Mouse (Mus musculus): ENCODE measurements around the gene Ndufv1. TPM values are rescaled to one million over a fixed set of nuclear protein-coding genes. Genes with fewer than 3 reads are reported as not detected.
"Not testable (repeated sequence)": the region's sequence is repeated elsewhere in the genome, so short reads cannot be mapped to it uniquely, and the experiment has no call there.

The Ndufv1 gene
- polyA plus RNA-seq, 2 experiments = 84.8 to 159 TPM

DNA sequence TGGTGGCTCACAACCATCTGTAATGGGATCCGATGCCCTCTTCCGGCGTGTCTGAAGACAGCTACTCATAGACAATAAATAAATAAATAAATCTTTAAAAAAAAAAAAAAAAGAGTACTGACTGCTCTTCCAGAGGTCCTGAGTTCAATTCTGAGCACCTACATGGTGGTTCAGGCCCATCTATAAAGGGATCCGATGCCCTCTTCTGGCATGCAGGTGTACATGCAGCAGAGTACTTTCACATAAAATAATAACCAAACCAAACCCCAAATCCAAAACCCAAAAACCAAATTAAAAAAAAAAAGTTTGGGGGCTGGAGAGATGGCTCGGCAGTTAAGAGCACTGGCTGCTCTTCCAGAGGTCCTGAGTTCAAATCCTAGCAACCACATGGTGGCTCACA lies 36.5 kb upstream of the Ndufv1 start:
- not testable (repeated sequence) for DNase-seq (ENCODE audit: low read depth in 3 of 3, low spot score in 3 of 3); H3K36me3 ChIP-seq (replicated peaks; ENCODE audit: control insufficient read depth, insufficient read depth, low read depth); H3K4me2 ChIP-seq (ENCODE audit: low read depth)

DNA sequence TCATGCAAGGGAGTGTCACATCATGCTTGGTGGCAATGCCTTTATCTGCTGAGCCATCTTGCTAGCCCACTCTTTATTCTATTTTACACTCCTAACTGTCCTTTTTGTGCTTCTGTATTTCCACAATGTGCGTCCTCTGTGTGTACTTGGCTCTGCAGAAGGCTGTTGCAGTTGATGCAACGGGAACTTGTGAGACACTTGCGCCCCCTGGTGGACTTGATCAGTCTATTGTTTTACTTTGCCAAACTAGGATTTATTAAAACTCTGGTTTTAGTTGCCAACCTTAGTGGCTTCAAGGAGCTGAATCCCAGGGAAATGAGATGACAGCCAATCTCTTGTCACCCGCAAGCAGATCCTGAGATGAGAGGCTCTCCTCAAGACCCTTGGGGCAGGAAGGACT lies 35.3 kb upstream of the Ndufv1 start:
- 12% methylated on average over 4 of the region's 4 CpGs for WGBS (ENCODE audit: insufficient replicate concordance)
- ATAC-seq (ENCODE audit: insufficient read depth) (no peak), DNase-seq (ENCODE audit: low read depth in 3 of 3, low spot score in 3 of 3) (peak; percentile 71 to 76 (median 75))
- no peak for TF ChIP-seq EP300 (IDR thresholded peaks at IDR 0.05; ENCODE audit: low read depth)
- TF ChIP-seq CTCF (IDR thresholded peaks at IDR 0.05; ENCODE audit: low read depth) = peak; percentile 91
- 0 out of 4 replicates have a peak overlapping the region, but pooled peaks of 1 of the 2 experiments have one; percentile 1 for H3K4me3 ChIP-seq (ENCODE audit: insufficient read depth in 1 of 2, low read depth in 2 of 2, low read length in 2 of 2)
- H3K27ac ChIP-seq = peak overlapping the region; percentile 96; the same call in 1 of the 2 replicates
- H3K9ac ChIP-seq (replicated peaks) = no peak overlapping the region
- H3K9me3 ChIP-seq (ENCODE audit: control insufficient read depth, low read length) = no peaks in the 10 kb centered on the region
- H3K27me3 ChIP-seq (ENCODE audit: control insufficient read depth, insufficient read depth, low read length) = no peaks in the 10 kb centered on the region
- H3K4me2 ChIP-seq (ENCODE audit: low read depth) = peak overlapping the region; percentile 70
- peaks cover 25 to 42% of the 10 kb centered on the region in 2 experiments for H3K4me1 ChIP-seq (replicated peaks; ENCODE audit: control insufficient read depth in 2 of 2, insufficient read depth in 2 of 2, low read length in 1 of 2)
- H3K36me3 ChIP-seq (replicated peaks; ENCODE audit: control insufficient read depth, insufficient read depth, low read depth) = no peaks in the 10 kb centered on the region

More for the DNA sequence above, 36.5 kb upstream of the Ndufv1 start:
- ATAC-seq (ENCODE audit: insufficient read depth); H3K27me3 ChIP-seq (ENCODE audit: control insufficient read depth, insufficient read depth, low read length); H3K9me3 ChIP-seq (ENCODE audit: control insufficient read depth, low read length); H3K4me3 ChIP-seq (ENCODE audit: insufficient read depth in 1 of 2, low read depth in 2 of 2, low read length in 2 of 2); H3K27ac ChIP-seq; H3K9ac ChIP-seq (replicated peaks): not testable (repeated sequence)
- 75% methylated on average over 5 of the region's 5 CpGs for WGBS (ENCODE audit: insufficient replicate concordance)
- peak; percentile 38; the same call in 1 of the 2 replicates for TF ChIP-seq CTCF (IDR thresholded peaks at IDR 0.05; ENCODE audit: low read depth)
- H3K4me1 ChIP-seq (replicated peaks; ENCODE audit: control insufficient read depth in 2 of 2, insufficient read depth in 2 of 2, low read length in 1 of 2) = peaks cover 25 to 35% of the 10 kb centered on the region in 2 experiments

DNA sequence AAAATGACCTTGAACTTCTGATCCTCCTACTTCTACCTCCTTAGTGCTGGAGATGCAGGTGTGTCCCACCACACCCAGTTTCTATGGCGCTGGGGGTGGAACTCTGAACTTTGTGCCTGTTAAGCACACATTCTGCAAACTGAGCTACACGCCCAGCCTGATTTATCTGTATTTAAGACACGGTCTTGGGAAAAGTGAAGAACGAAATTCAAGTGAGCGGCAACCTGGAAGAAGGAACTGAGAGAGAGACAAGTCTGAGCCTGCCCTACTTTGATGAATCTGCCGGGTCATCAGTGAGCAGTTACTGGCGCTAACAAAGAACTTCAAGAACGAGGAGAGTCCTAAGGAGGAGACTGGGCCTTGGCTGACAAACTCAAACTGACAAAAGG lies 34.3 kb upstream of the Ndufv1 start:
- DNase-seq (ENCODE audit: low read depth in 3 of 3, low spot score in 3 of 3) (peak; percentile 70 to 76 (median 70)), ATAC-seq (ENCODE audit: insufficient read depth) (peak; percentile 75)
- 26% methylated on average over 8 of the region's 8 CpGs for WGBS (ENCODE audit: insufficient replicate concordance)
- H3K36me3 ChIP-seq (replicated peaks; ENCODE audit: control insufficient read depth, insufficient read depth, low read depth) = no peaks in the 10 kb centered on the region
- H3K27me3 ChIP-seq (ENCODE audit: control insufficient read depth, insufficient read depth, low read length) = no peaks in the 10 kb centered on the region
- H3K9ac ChIP-seq (replicated peaks) = peak overlapping the region; percentile 60
- H3K27ac ChIP-seq = peak overlapping the region; percentile 96
- H3K4me2 ChIP-seq (ENCODE audit: low read depth) = peak overlapping the region; percentile 70
- peaks cover 25 to 42% of the 10 kb centered on the region in 2 experiments for H3K4me1 ChIP-seq (replicated peaks; ENCODE audit: control insufficient read depth in 2 of 2, insufficient read depth in 2 of 2, low read length in 1 of 2)
- TF ChIP-seq EP300 (IDR thresholded peaks at IDR 0.05; ENCODE audit: low read depth) = no peak; the same call in 1 of the 2 replicates
- no peak for TF ChIP-seq CTCF (IDR thresholded peaks at IDR 0.05; ENCODE audit: low read depth)
- peak overlapping the region; percentile 27 to 32 for H3K4me3 ChIP-seq (ENCODE audit: insufficient read depth in 1 of 2, low read depth in 2 of 2, low read length in 2 of 2)
- no peaks in the 10 kb centered on the region for H3K9me3 ChIP-seq (ENCODE audit: control insufficient read depth, low read length)

DNA sequence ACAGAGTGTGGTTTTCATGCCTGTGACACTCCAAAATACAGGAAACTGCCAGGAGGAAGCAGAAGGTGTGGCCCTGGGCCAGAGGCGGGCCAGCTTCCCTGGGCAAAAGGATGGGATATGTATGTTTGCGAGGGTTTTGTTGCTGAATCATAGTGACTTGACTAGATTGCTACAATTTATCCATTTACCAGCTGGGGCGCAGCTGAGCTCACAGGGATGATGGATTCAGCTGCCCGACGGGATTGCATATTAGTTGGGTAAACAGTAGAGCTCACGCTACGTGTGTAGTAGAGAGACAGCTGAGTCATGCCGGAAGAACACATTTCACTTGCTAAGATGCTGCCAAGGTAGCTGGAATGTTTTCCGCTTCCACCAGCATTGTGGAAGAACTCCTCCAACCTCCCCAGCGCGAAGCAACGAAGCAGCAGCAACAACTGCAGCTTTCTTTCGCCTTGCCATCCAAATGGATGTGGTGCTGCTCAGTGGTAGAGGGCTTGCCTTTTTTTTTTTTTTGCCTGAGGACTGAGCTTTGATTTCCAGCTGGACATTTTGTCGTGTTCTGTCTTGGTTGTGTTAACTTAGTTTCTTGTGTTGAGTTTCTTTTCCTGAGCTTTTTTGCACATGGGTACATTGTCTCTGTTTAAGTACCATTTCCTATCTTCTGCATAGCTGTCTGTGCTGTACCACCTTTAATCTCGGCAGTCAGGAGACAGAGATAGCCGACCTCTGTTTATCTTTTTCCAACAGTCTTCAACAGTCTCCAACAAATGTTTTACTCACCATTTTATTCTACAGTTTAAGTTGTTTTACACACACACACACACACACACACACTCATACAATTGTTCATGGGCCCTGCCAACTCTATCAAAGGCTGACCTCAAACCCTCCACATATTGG lies 33.6 kb upstream of the Ndufv1 start, which contains the start of gene Gstp2:
Gene Gstp2 (minus strand): TSS at position 58 of the 900 bp plus-strand sequence.
- DNase-seq (ENCODE audit: low read depth in 3 of 3, low spot score in 3 of 3) (peak; percentile 75 to 80 (median 77)), ATAC-seq (ENCODE audit: insufficient read depth) (peak; percentile 80)
- H3K4me2 ChIP-seq (ENCODE audit: low read depth) = peak within 1 kb of the TSS; percentile 70
- peaks cover 25 to 42% of the 10 kb centered on the region in 2 experiments for H3K4me1 ChIP-seq (replicated peaks; ENCODE audit: control insufficient read depth in 2 of 2, insufficient read depth in 2 of 2, low read length in 1 of 2)
- H3K4me3 ChIP-seq (ENCODE audit: insufficient read depth in 1 of 2, low read depth in 2 of 2, low read length in 2 of 2) = peak within 1 kb of the TSS; percentile 27 to 32
- peak; percentile 67 for TF ChIP-seq CTCF (IDR thresholded peaks at IDR 0.05; ENCODE audit: low read depth)
- TF ChIP-seq EP300 (IDR thresholded peaks at IDR 0.05; ENCODE audit: low read depth) = peak; percentile 86
- peak within 1 kb of the TSS; percentile 60 for H3K9ac ChIP-seq (replicated peaks)
- no peaks in the 10 kb centered on the region for H3K36me3 ChIP-seq (replicated peaks; ENCODE audit: control insufficient read depth, insufficient read depth, low read depth)
- WGBS (ENCODE audit: insufficient replicate concordance) = 43% methylated on average over 16 of the region's 16 CpGs
- peak within 1 kb of the TSS; percentile 96 for H3K27ac ChIP-seq
- no peaks in the 10 kb centered on the region for H3K9me3 ChIP-seq (ENCODE audit: control insufficient read depth, low read length)
- H3K27me3 ChIP-seq (ENCODE audit: control insufficient read depth, insufficient read depth, low read length) = no peaks in the 10 kb centered on the region

DNA sequence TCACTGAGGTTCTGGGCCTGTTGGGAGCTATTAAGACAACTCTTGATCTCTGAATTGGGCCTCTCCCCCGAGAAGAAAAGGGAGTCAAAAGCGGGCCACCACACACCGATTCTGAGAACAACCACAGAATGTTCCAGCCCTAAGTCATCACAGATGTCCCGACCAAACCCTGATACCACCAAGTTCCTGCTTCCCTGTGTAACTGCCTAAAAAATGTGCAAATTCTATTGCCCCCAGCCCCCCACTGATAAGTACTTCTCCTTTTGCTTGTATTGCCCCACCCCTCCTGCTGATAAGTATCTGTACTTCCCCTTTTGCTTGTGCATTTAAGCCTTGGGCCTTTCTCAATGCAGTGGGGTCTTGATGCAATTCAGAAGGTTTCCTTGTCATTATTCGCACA lies 31.5 kb upstream of the Ndufv1 start:
- H3K27me3 ChIP-seq (ENCODE audit: control insufficient read depth, insufficient read depth, low read length); H3K4me2 ChIP-seq (ENCODE audit: low read depth); ATAC-seq (ENCODE audit: insufficient read depth); H3K9me3 ChIP-seq (ENCODE audit: control insufficient read depth, low read length); H3K4me3 ChIP-seq (ENCODE audit: insufficient read depth in 1 of 2, low read depth in 2 of 2, low read length in 2 of 2); DNase-seq (ENCODE audit: low read depth in 3 of 3, low spot score in 3 of 3); H3K36me3 ChIP-seq (replicated peaks; ENCODE audit: control insufficient read depth, insufficient read depth, low read depth); H3K9ac ChIP-seq (replicated peaks); H3K27ac ChIP-seq: not testable (repeated sequence)
- peak; percentile 29; the same call in 1 of the 2 replicates for TF ChIP-seq EP300 (IDR thresholded peaks at IDR 0.05; ENCODE audit: low read depth)
- peaks cover 25 to 44% of the 10 kb centered on the region in 2 experiments for H3K4me1 ChIP-seq (replicated peaks; ENCODE audit: control insufficient read depth in 2 of 2, insufficient read depth in 2 of 2, low read length in 1 of 2)
- WGBS (ENCODE audit: insufficient replicate concordance) = 34% methylated on average over 5 of the region's 5 CpGs
